Mouse (Mus musculus) G1E (cell line): Measurements from ENCODE around the gene Pik3cg.

Source experiments
- CTCF ChIP-seq: IDR thresholded peaks from 2 replicates; pipeline ENCODE4 v1.5.1; 2012; ENCODE audit warnings: low read depth, low read length, inconsistent platforms, mixed read lengths
- GATA1 ChIP-seq: IDR thresholded peaks from 2 replicates; pipeline ENCODE4 v1.6.1; 2012; ENCODE audit warnings: borderline replicate concordance, low read length, inconsistent platforms, mixed read lengths

DNA sequence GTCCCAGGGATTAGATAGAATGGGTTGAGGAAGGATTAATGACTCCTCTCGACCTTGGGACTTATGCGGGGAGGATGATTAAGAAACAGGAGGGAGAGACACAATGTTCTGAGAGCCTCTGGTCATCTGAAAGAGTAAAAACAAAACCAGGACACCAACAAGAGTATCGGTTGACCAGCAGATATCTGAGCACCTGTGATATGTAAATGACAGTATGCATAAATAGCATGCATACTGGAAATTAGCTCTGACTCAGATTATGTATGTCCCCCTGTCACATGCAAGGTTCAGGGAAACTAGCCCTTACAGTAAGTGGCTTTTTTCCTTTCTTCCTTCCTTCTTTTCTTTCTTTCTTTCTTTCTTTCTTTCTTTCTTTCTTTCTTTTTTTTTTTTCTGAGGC is 28.0 kb upstream of the Pik3cg start:
- TF ChIP-seq GATA1 (no peak), CTCF (no peak)
